Mouse (Mus musculus): ENCODE results near the gene Glis3. TPM values are rescaled to one million over a fixed set of nuclear protein-coding genes. Genes with fewer than 3 reads are reported as not detected.

The Glis3 gene
- total and polyA plus RNA-seq, 3 experiments: not detected

DNA sequence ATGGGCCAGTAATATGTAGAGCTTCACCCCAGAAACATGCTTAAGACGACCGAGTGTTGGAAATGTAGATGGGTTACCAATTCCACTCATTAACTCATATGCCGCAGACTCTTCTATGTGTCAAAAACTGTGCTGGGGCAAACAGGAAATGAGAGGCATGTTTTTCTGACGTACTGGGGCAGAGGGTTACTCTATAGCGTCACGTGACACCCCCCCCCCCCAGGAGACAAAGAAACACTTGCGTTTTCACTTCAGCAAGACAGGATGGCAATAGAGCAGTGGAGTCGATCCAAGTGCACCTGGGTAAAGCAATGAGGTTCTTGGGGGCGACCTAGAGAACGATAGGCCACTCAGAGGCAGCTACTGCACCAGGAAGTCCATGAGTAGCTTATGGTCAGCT is 67.6 kb downstream of the Glis3 start:
- Histone ChIP-seq H3K9me3 (replicated peaks; ENCODE audit: insufficient read depth, low read length) (no peaks in the 10 kb centered on the region), H3K27me3 (ENCODE audit: control insufficient read depth in 1 of 2, insufficient read depth in 2 of 2, low read length in 2 of 2) (no peaks in the 10 kb centered on the region; a peak in 1 of 4 replicates), H3K4me3 (ENCODE audit: control insufficient read depth in 1 of 2, insufficient read depth in 1 of 2, low read depth in 2 of 2, low read length in 2 of 2) (no peak overlapping the region), H3K36me3 (ENCODE audit: control insufficient read depth in 1 of 2, insufficient read depth in 2 of 2, low read length in 2 of 2) (no peaks in the 10 kb centered on the region), H3K79me2 (ENCODE audit: control insufficient read depth, insufficient read depth, low read length, poor library complexity) (no peaks in the 10 kb centered on the region), H3K27ac (ENCODE audit: control insufficient read depth, low read depth, low read length) (no peak overlapping the region), H3K9ac (ENCODE audit: control insufficient read depth, low read depth, low read length, poor library complexity, severe bottlenecking) (no peak overlapping the region), H3K4me1 (ENCODE audit: control insufficient read depth in 1 of 2, insufficient read depth in 2 of 2, low read length in 2 of 2) (no peaks in the 10 kb centered on the region)
- TF ChIP-seq MYC (IDR thresholded peaks at IDR 0.05; ENCODE audit: low read depth, low read length) (no peak), MAZ (IDR thresholded peaks at IDR 0.05; ENCODE audit: low read depth, low read length) (no peak), POLR2AphosphoS2 (IDR thresholded peaks at IDR 0.05; ENCODE audit: low read length) (no peak), TBP (IDR thresholded peaks at IDR 0.05; ENCODE audit: low read depth, low read length) (no peak), USF1 (IDR thresholded peaks at IDR 0.05; ENCODE audit: low read depth, low read length) (no peak)
- no peak for DNase-seq (ENCODE audit: low read depth, low spot score)

GRCm38 (mm10) chr19:28608747-28609146 is 71.1 kb downstream of the Glis3 start:
- Histone ChIP-seq H3K9ac (ENCODE audit: control insufficient read depth, low read depth, low read length, poor library complexity, severe bottlenecking) (no peak overlapping the region), H3K36me3 (ENCODE audit: control insufficient read depth in 1 of 2, insufficient read depth in 2 of 2, low read length in 2 of 2) (no peaks in the 10 kb centered on the region), H3K4me1 (ENCODE audit: control insufficient read depth in 1 of 2, insufficient read depth in 2 of 2, low read length in 2 of 2) (no peaks in the 10 kb centered on the region), H3K27me3 (ENCODE audit: control insufficient read depth in 1 of 2, insufficient read depth in 2 of 2, low read length in 2 of 2) (no peaks in the 10 kb centered on the region), H3K9me3 (replicated peaks; ENCODE audit: insufficient read depth, low read length) (no peaks in the 10 kb centered on the region), H3K27ac (ENCODE audit: control insufficient read depth, low read depth, low read length) (no peak overlapping the region), H3K79me2 (ENCODE audit: control insufficient read depth, insufficient read depth, low read length, poor library complexity) (no peaks in the 10 kb centered on the region), H3K4me3 (ENCODE audit: control insufficient read depth in 1 of 2, insufficient read depth in 1 of 2, low read depth in 2 of 2, low read length in 2 of 2) (no peak overlapping the region)
- no peak for TF ChIP-seq TCF12 (IDR thresholded peaks at IDR 0.05; ENCODE audit: low read depth, low read length)
- no peak for TF ChIP-seq E2F4 (IDR thresholded peaks at IDR 0.05; ENCODE audit: borderline replicate concordance, low read depth, low read length)
- no peak for TF ChIP-seq GABPA (IDR thresholded peaks at IDR 0.05; ENCODE audit: low read depth, low read length)
- no peak for TF ChIP-seq MYB (IDR thresholded peaks at IDR 0.05; ENCODE audit: low read depth, low read length)
- no peak for TF ChIP-seq CHD2 (IDR thresholded peaks at IDR 0.05; ENCODE audit: low read length)
- TF ChIP-seq BHLHE40 (IDR thresholded peaks at IDR 0.05; ENCODE audit: borderline replicate concordance, low read depth, low read length): no peak
- TF ChIP-seq ELF1 (IDR thresholded peaks at IDR 0.05; ENCODE audit: low read depth, low read length): no peak
- TF ChIP-seq MYC (IDR thresholded peaks at IDR 0.05; ENCODE audit: low read depth, low read length): no peak
- no peak for TF ChIP-seq POLR2AphosphoS2 (IDR thresholded peaks at IDR 0.05; ENCODE audit: low read length)
- TF ChIP-seq ZMIZ1 (IDR thresholded peaks at IDR 0.05; ENCODE audit: low read depth, low read length): no peak
- no peak for TF ChIP-seq UBTF (IDR thresholded peaks at IDR 0.05; ENCODE audit: borderline replicate concordance, insufficient read depth, low read depth, low read length)
- no peak for TF ChIP-seq NRF1 (IDR thresholded peaks at IDR 0.05; ENCODE audit: insufficient read depth, low read depth, low read length, poor library complexity, severe bottlenecking)
- TF ChIP-seq POLR2A (IDR thresholded peaks at IDR 0.05; ENCODE audit: control insufficient read depth in 1 of 2, insufficient read depth in 1 of 2, low read depth in 1 of 2, low read length in 2 of 2, poor library complexity in 1 of 2): no peak
- TF ChIP-seq CTCF (IDR thresholded peaks at IDR 0.05 in 2 of 3, conservative IDR thresholded peaks at IDR 0.05 in 1 of 3; ENCODE audit: control insufficient read depth in 1 of 3, insufficient read depth in 1 of 3, low read depth in 2 of 3, low read length in 3 of 3, poor library complexity in 1 of 3, severe bottlenecking in 1 of 3): no peak
- TF ChIP-seq HCFC1 (IDR thresholded peaks at IDR 0.05; ENCODE audit: low read depth, low read length): no peak
- no peak for DNase-seq (ENCODE audit: low read depth, low spot score)

All from MEL (cell line).